Mouse (Mus musculus): ENCODE measurements around the gene Zkscan1.

The Zkscan1 gene

DNA sequence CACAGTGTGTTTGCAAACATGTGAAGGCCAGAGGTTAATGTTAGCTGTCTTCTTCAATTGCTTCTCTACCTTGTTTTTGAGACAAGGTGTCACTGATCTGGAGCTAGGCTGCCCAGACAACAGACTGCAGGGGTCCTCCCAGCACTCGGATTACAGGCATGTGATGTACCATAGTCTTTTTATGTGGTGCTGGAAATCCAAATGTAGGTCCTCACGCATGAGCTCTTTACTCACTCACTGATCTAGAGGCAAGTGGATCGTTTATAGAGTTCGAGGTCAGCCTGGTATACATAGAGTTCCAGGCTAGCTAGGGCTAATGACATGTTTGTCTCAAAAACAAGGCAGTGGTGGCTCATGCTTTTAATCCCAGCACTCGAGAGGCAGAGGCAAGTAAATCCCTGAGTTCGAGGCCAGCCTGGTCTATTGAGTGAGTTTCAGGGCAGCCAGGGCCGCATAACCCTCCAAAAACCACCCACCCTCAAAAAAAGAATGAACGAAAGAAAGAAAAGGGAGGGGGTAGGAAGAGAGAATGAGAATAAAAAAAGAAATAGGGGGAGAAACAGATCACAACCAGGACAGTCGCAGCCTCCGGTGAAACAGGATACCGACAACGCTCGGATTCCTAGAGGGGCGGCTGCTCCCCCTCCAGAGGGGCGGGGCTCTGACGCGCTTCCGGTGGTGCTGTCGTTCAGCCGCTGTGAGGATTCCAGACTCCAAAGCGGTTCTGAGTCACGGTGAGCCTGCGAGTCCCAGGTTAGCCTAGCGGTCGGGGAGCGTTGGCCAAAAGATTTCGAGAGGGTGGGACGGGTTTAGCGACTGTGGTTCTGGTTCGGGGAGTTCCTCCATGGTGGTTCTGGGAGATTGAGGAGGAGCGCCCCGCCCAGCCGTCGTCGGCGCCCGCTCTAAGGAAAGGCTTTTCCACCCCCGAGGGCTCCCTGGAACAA is 31.6 kb downstream of the Zkscan1 start, which contains the start of gene Zscan21:
Gene Zscan21, plus strand, starts transcription at position 649 of the 944 bp plus-strand sequence.
- DNase-seq (ENCODE audit: low read depth in 2 of 2, low spot score in 2 of 2) = peak; percentile 85 to 91

DNA sequence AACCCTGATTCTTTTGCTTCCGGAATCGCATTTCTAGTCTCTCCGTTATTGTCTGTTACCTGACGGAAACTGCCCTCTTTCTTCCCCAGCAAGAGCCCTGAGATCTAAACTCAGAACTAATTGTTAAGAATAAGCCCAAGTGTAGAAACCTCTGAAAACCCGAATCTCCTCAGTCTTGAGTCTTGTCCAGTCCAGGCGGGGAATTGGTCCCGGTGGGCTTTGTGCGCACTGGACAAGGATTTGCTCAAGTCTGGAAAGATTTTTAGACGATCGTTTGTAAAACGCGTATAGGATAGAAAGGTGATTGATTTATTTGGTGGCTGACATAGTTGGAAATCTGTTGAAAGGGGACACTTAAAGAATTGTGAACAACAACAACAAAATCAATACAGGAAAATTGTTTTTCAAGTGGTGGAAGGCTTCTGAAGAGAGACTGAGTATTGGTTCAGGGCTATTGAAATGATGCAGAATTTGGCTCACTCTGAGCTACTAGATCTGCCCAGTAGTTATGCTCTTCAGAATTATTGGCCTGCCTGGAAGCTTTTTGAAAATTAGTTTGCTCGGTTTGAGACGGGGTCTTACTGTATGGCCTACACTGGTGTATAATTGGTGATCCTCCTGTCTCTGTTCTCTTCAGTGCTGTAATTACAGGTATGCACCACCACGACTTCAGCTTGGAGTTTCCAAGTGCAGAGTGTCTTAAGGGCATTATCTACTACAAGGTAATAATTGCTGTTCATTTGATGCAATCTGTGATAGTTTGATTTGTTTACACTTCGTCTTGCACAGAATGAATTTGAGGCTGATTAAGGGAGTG is 32.5 kb downstream of the Zkscan1 start:
- no peak for DNase-seq (ENCODE audit: low read depth in 2 of 2, low spot score in 2 of 2)

DNA sequence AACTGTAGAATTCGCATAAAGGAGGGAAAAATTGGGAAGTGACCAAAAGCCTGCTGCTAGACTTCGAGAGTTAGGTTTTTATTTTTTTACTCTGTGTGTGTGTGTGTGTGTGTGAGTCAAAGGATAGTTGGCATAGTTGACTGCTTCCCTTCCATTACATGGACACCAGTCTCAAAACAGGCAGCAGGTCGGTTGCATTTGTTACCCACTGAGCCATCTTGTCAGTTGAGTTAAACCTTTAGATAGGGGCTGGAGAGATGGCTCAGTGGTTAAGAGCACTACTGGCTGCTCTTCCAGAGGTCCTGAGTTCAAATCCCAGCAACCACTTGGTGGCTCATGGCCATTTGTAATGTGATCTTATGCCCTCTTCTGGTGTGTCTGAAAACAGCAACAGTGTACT is 33.2 kb downstream of the Zkscan1 start:
- no peak for DNase-seq (ENCODE audit: low read depth in 2 of 2, low spot score in 2 of 2)

DNA sequence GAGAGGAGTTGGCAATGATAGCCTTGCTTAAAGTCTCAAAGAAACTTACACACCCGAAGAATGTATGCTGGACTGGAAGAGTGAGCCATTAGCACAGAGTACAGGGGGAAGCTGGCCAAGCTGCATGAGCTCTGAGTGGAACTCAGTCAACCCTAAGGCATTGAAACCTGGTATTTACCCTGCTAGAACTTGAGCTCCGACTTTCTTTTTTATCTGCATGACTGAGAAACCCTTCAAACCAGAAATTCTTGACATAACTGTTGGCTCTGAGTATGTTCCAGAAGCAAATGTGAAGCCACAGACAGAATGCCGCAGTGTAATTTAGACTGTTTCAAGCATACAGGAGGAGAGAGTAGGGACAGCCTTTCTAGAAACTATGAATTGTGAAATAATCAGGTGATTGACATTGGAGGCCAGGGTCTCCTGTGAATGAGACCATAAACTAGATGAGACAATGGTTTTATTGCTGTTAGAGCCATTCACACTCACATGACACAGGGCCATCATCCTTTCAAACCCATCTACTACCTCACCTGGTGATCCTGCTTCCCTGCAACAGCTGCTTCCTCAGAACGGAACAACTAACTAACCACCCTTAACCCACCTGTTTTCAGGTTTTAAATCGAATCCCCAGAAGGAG is 47.7 kb downstream of the Zkscan1 start:
- DNase-seq (ENCODE audit: low read depth in 2 of 2, low spot score in 2 of 2) = no peak

DNA sequence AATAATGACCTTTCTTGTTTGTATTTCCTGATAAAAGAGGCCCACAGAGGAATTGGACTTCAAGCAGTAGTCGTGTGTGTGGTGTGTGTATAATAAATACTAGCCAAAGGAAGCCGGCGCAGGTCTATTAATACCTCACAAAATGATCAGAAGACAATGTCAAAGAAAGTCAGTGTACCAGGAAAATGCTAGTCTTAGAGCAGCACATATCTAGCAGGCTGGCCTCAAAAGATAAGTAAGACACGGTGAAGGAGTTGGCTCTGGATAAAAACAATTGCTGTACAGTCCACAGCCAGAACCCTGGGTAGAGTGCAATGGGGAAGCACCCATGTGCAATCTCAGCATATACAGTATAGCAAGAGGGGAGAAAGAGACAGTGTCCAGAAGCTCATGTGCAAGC is 52.4 kb downstream of the Zkscan1 start:
- no peak for DNase-seq (ENCODE audit: low read depth in 2 of 2, low spot score in 2 of 2)

DNA sequence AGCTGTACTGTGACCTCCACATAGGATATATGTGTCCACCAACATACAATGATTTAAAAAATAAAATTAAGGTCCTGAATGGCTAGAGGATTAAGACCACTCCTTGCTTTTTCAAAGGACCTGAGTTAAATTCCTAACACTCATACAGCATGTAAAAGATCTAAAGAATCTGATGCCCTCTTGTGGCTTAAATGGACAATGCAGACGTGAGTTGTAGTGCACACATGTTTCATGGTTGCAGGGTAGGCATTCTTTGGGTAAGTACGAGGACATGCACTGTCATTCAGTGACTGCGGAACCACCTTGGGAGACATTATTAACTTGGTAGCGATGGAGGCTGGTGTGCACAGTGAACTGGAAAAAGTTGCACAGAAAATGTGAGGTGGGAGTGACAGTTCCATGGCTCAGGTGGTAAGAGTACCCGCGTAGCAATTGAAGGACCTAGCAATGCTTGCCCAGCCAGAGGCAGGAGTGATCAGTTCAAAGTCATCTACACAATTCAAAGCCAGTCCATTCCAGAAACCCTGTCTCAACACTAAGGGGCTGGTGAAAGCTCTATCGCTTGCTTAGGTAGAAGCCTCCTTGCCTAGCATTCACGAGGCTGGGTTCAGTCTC is 53.2 kb downstream of the Zkscan1 start:
- peak; percentile 16 to 45 for DNase-seq (ENCODE audit: low read depth in 2 of 2, low spot score in 2 of 2)

DNA sequence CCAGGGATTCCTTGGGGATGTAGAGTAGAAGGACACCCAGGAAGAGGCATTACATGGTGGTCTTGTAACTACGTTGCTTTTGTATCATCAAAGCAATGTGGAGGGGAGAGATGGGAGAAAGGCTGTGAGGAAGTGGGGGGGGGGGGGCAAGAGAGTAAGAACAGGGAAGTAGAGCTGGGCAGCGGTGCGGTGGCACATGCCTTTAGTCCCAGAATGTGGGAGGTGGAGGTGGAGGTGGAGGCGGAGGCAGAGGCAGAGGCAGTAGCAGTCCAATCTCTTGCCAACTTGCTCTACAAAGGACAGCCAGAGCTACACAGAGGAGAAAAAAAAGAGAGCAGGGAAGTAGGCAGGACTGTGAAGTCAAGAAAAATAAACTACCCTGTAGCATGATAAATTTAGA is 53.7 kb downstream of the Zkscan1 start:
- DNase-seq (ENCODE audit: low read depth in 2 of 2, low spot score in 2 of 2) = no peak

DNA sequence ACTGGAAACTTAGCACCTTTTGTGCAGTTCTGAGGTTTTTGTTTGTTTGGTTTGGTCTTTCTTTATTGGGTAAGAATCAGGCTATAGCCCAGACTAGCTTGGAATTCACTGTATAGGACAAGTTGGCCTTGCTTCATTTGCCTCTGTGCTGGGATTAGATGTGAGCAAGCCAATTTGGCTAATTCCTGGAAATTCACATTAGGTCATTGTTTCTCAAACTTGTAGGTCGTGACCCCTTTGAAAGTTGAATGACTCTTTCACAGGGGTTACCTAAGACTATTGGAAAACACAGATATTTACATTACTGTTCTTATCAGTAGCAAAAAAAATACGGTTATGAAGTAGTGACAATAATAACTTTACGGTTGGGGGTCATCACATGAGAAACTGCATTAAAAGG is 69.5 kb downstream of the Zkscan1 start:
- DNase-seq (ENCODE audit: low read depth in 2 of 2, low spot score in 2 of 2) = no peak

DNA sequence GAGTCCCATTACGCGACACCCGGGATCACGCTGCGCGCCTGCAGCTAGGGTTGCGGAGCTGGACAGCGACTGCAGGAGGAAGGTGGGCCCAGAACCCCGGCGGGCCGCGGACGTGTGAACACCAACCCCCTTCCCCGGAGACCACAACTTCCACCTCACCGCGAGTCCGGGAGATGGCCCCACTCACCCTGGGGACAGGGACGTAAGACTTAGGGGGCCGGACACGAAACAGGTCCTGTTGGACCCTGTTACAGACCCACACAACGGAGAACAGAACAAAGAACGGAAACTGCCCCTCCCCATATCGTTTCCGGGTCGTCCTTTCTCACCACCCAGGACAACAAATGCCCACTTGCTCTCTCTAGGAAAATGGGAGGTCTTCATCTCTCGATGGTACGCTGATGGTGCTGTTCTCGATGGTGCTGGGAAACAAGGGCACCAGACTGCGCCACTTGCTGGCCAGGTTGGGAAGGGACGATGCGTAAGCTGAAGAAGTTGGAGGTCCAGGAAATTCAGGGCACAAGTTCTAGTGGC is 70.6 kb downstream of the Zkscan1 start, which contains the start of gene Zfp113:
Gene Zfp113, minus strand, starts transcription at position 302 of the 534 bp plus-strand sequence.
- peak; percentile 84 to 90 for DNase-seq (ENCODE audit: low read depth in 2 of 2, low spot score in 2 of 2)

All from CD8-positive naive resting alpha-beta T cell, adult 2 months (primary cell).